Mouse (Mus musculus): ENCODE data around the gene Prom2. TPM values are rescaled to one million over a fixed set of nuclear protein-coding genes. Genes with fewer than 3 reads are reported as not detected.

The Prom2 gene
- polyA plus RNA-seq (2015; fragmentation: Nextera tagmentation; extraction: Ambion mirVana), result 0.02 TPM in 1 of 2 replicates, not detected in the other

GRCm38 (mm10) chr2:127541185-127541584, at the start of gene Prom2:
Gene Prom2, minus strand, starts transcription at chr2:127541467.

GRCm38 (mm10) chr2:127586694-127587513, 45.6 kb upstream of the Prom2 start, which contains the start of the genes Zfp661 and Mrps5:
Gene Zfp661, minus strand, starts transcription at chr2:127587094.
Gene Mrps5, plus strand, starts transcription at chr2:127587222.

GRCm38 (mm10) chr2:127522006-127522441, 19.2 kb downstream of the Prom2 start, which contains the start of gene Kcnip3:
Gene Kcnip3, minus strand, starts transcription at chr2:127522094.

Other genes starting within 250 kb of the Prom2 start
- gene Dusp2, start 205.3 kb downstream of the Prom2 start, polyA plus RNA-seq (2015; fragmentation: Nextera tagmentation; extraction: Ambion mirVana), result 10.5 and 14.4 TPM in 2 replicates
- not detected in 2 replicates for gene Astl, start 202.8 kb downstream of the Prom2 start, polyA plus RNA-seq (2015; fragmentation: Nextera tagmentation; extraction: Ambion mirVana)
- gene Adra2b, start 178.3 kb downstream of the Prom2 start, polyA plus RNA-seq (2015; fragmentation: Nextera tagmentation; extraction: Ambion mirVana), result 4.3 and 6.1 TPM in 2 replicates
- 0.18 TPM in 1 of 2 replicates, not detected in the other for gene Gpat2, start 116.3 kb downstream of the Prom2 start, polyA plus RNA-seq (2015; fragmentation: Nextera tagmentation; extraction: Ambion mirVana)
- gene Fahd2a, start 96.9 kb downstream of the Prom2 start, polyA plus RNA-seq (2015; fragmentation: Nextera tagmentation; extraction: Ambion mirVana), result 14.1 and 16.2 TPM in 2 replicates
- 0.60 and 0.68 TPM in 2 replicates for gene Kcnip3, start 19.4 kb downstream of the Prom2 start, polyA plus RNA-seq (2015; fragmentation: Nextera tagmentation; extraction: Ambion mirVana)
- 1.1 and 1.6 TPM in 2 replicates for gene Zfp661, start 45.6 kb upstream of the Prom2 start, polyA plus RNA-seq (2015; fragmentation: Nextera tagmentation; extraction: Ambion mirVana)
- 93.1 and 94.7 TPM in 2 replicates for gene Mrps5, start 45.8 kb upstream of the Prom2 start, polyA plus RNA-seq (2015; fragmentation: Nextera tagmentation; extraction: Ambion mirVana)
- 0.35 and 1.1 TPM in 2 replicates for gene Mal, start 115.2 kb upstream of the Prom2 start, polyA plus RNA-seq (2015; fragmentation: Nextera tagmentation; extraction: Ambion mirVana)
- gene Mall, start 188.5 kb upstream of the Prom2 start, polyA plus RNA-seq (2015; fragmentation: Nextera tagmentation; extraction: Ambion mirVana), result 0.49 and 0.55 TPM in 2 replicates
- gene Nphp1, start 247.4 kb upstream of the Prom2 start, polyA plus RNA-seq (2015; fragmentation: Nextera tagmentation; extraction: Ambion mirVana), result 8.6 and 9.1 TPM in 2 replicates

Data from spleen, postnatal 0 days (tissue).